Mouse (Mus musculus): ENCODE data around the gene Hoxc4.

The Hoxc4 gene

GRCm38 (mm10) chr15:103037579-103037978 is 18.8 kb downstream of the Hoxc4 start:
- 58% methylated on average over 1 of the region's 1 CpGs for WGBS

GRCm38 (mm10) chr15:103038701-103039480 is 20.2 kb downstream of the Hoxc4 start:
- WGBS: 45% methylated on average over 10 of the region's 10 CpGs

- 39% methylated on average over 3 of the region's 3 CpGs for WGBS
Measured at GRCm38 (mm10) chr15:103039609-103040008, 20.9 kb downstream of the Hoxc4 start.

GRCm38 (mm10) chr15:103040601-103041000 is 21.9 kb downstream of the Hoxc4 start:
- WGBS: 12% methylated on average over 12 of the region's 12 CpGs

GRCm38 (mm10) chr15:103041613-103042012 is 22.9 kb downstream of the Hoxc4 start:
- WGBS: 12% methylated on average over 5 of the region's 5 CpGs

- WGBS: 9% methylated on average over 1 of the region's 1 CpGs
Measured at GRCm38 (mm10) chr15:103042209-103042608, 23.5 kb downstream of the Hoxc4 start.

GRCm38 (mm10) chr15:103051670-103052069 is 32.9 kb downstream of the Hoxc4 start:
- WGBS: 80% methylated on average over 2 of the region's 2 CpGs

GRCm38 (mm10) chr15:103056396-103056795 is 37.7 kb downstream of the Hoxc4 start:
- WGBS: 54% methylated on average over 2 of the region's 2 CpGs

GRCm38 (mm10) chr15:103058715-103059114 is 40.0 kb downstream of the Hoxc4 start:
- WGBS: 12% methylated on average over 12 of the region's 12 CpGs

- 5% methylated on average over 21 of the region's 21 CpGs for WGBS
Measured at GRCm38 (mm10) chr15:103059393-103059992, 40.8 kb downstream of the Hoxc4 start.

GRCm38 (mm10) chr15:103060021-103060340 is 41.2 kb downstream of the Hoxc4 start:
- WGBS: 8% methylated on average over 11 of the region's 11 CpGs

- 7% methylated on average over 36 of the region's 36 CpGs for WGBS
Measured at GRCm38 (mm10) chr15:103060341-103061130, 41.8 kb downstream of the Hoxc4 start.

GRCm38 (mm10) chr15:103061131-103061825 is 42.5 kb downstream of the Hoxc4 start:
- 7% methylated on average over 30 of the region's 30 CpGs for WGBS

GRCm38 (mm10) chr15:103061988-103062387 is 43.3 kb downstream of the Hoxc4 start:
- WGBS: 16% methylated on average over 2 of the region's 2 CpGs

- WGBS: 51% methylated on average over 7 of the region's 7 CpGs
Measured at GRCm38 (mm10) chr15:103065642-103066041, 46.9 kb downstream of the Hoxc4 start.

- 80% methylated on average over 4 of the region's 4 CpGs for WGBS
Measured at GRCm38 (mm10) chr15:103067701-103068100, 49.0 kb downstream of the Hoxc4 start.

GRCm38 (mm10) chr15:103069173-103069572 is 50.4 kb downstream of the Hoxc4 start:
- 4% methylated on average over 18 of the region's 18 CpGs for WGBS

- WGBS: 59% methylated on average over 5 of the region's 5 CpGs
Measured at GRCm38 (mm10) chr15:103071266-103071665, 52.5 kb downstream of the Hoxc4 start.

GRCm38 (mm10) chr15:103074663-103075415 is 56.1 kb downstream of the Hoxc4 start:
- WGBS: 75% methylated on average over 11 of the region's 11 CpGs

GRCm38 (mm10) chr15:103077673-103078072 is 58.9 kb downstream of the Hoxc4 start:
- 88% methylated on average over 2 of the region's 2 CpGs for WGBS

GRCm38 (mm10) chr15:103082622-103083021 is 63.9 kb downstream of the Hoxc4 start:
- 60% methylated on average over 4 of the region's 4 CpGs for WGBS

Measured in cerebral cortex, adult 2 months (tissue).